Mouse (Mus musculus) layer of hippocampus, adult 8-10 months (tissue): ENCODE measurements at regions not wholly inside any gene's neighbourhood (a gene's known extent, or its start where the extent isn't known, plus 50 kb on each side); places are given as distances from the start of the nearest gene placed in this dataset.
"Not testable (repeated sequence)": the region's sequence is repeated elsewhere in the genome, so short reads cannot be mapped to it uniquely, and the experiment has no call there.

ENCODE experiments used
- DNase-seq, 2 experiments: peaks; one replicate each; pipeline ENCODE4 v3.0.0; 2022; ENCODE audit warnings: low spot score in 2 of 2

DNA sequence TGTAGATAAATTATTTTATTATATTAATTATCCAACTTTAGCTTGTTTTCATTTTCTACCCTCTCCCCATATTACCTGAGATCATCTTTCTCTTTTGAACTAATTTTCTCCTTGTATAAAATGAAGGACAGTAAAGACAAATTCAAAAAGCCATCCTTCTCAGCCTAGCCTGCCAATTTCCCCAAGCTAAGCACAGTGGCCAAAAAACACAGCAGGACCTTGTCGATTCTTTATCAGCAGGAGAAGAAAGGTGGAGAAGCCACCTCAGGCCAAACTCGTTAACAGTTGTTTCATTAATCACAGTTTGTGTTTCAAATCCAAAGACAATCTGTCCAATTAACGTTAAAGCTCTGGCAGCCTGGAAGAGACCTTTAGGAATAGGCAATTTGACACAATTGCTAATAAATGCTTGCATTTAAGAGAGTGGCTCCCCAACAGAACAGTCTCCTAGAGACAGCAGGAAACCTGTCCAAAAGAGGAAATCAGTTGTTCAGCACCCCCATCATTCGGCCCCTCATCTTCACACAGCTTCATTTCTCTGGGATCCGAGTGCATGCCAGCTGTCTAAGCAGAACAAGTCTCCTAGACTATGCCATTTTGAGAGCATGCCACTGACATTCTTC, 135.7 kb upstream of the Tlr4 start:
- DNase-seq, result no peak

DNA sequence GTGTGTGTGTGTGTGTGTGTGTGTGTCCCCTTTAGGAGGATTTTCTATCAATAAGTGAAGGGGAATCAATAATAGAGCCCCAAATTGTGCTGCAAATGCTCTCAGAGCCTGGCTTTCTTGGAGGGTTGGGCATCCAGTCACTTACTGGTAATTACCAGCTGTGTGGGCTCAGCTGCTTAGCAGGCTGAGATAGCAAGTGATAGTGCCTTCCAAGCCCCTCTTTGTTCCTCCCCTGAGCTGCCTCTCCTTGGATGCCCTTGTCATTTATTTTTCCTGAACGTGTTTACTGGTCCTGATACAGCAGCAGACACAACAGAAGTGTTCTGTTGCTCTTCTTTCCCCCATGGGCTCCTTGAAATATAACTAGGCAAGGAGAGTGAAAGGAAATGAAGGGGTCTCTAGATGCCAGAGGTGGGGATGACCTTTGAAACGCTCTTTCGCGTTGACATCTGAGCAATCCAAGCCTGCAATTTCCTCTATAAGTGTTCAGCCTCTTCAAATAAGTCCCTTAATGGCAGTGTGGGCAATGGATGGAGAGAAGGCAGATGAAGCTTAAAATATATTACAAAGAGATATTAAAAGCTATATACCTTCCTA, 133.3 kb upstream of the Tlr4 start:
- no peak for DNase-seq

DNA sequence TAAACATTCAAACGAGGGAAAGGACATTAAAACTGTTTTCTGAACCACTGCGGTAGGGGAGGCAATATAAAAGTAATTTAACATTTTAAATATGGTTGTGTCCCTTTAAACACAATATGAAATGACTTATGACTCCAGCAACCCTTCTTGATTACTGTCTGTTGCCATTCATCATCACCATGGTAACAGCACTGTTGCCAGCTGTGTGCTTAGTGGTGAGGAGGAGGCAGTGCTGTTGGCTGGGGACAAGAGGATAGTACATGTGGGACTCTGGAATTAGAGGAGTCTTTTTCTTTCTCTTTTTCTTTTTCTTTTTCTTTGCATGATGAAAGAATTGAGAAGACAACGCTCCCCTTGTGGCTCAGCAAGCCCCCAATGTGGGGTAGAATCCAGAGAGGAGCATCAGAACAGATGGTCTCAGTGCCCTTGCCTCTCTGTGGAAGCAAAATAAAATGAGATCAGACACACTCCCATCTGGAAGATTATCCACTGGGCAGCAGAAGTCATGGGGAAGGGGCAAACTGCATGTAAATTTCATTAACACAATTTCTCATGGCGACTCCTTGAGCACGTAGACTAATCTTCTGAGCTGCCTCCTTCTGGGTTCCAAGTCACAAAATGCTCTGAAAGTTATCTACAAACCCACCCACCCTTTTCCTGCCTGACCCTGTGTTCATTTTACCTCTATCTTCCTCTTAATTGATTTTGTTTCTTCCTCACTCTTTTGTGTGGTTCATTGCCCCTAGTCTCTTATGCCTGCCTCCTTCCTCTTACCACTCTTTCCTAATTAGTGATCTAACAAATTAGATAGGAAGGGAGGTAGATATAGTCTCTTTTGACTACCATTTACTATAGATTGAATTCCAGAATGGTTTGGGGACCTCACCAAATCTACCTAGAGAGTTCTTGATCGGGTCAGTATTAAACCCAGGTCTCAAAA, 111.3 kb upstream of the Tlr4 start:
- peak in 1 of 2 experiments; percentile 11 for DNase-seq

DNA sequence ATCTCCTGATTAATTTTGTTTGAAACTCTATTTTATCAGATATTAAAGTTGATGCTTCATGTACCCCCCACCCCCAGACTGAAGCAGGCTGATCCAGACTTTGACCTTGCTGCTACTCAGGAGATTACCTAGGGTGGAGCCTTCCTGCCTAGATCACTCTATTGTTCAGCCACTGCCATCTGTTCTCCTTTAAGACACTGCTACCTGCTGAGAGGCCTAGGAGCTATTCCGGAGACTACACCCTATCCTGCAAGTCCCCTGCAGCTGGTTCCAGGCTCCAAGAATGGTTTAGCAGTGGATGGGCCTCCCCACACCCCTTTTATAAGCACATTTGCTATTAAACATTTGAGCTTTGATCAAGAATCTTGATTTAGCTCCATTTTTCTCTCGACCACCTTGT, 90.0 kb upstream of the Tlr4 start:
- no peak for DNase-seq

DNA sequence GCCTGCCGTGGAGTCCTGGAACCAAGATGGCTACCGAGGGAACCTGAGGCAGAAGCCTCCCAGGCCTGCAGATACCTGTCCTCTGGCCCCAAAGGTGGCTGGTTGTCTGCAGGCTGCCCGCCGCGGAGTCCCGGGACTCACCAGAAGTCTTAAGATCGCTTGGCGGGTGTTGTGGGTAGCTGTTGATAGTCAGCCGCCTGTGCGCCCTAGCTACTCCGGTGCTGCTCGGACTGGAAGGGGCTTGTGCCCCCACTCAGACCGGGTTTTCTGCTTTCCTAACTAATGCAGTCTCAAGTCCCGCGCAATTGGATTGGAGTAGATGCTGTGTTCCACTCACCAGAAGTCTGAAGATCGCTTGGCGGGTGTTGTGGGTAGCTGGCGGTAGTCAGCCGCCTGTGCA, 84.0 kb upstream of the Tlr4 start:
- DNase-seq, result not testable (repeated sequence)

- DNase-seq, result peak; percentile 20 to 57
Observed at GRCm38 (mm10) chr4:66768762-66769161, 58.6 kb upstream of the Tlr4 start.
